Mouse (Mus musculus) gastrocnemius, postnatal 10 days (tissue): ENCODE data around the gene Sprtn. TPM values are rescaled to one million over a fixed set of nuclear protein-coding genes. Genes with fewer than 3 reads are reported as not detected.

Experiments
- DNase-seq: peaks from one replicate; pipeline ENCODE4 v3.0.0; 2021; ENCODE audit warnings: mixed read lengths
- total RNA-seq, 2 experiments: library from RNA; stranded (reverse); gene quantifications; 2 replicates each; pipeline ENCODE4 v1.2.3; 2021

The Sprtn gene
- total RNA-seq, 2 experiments from 2014 or later: 9.6 to 10.7 TPM

GRCm38 (mm10) chr8:124944406-124944805, 46.7 kb downstream of the Sprtn start:
- DNase-seq: no peak

GRCm38 (mm10) chr8:124947865-124948732, 50.4 kb downstream of the Sprtn start:
- peak; percentile 54 for DNase-seq

DNA sequence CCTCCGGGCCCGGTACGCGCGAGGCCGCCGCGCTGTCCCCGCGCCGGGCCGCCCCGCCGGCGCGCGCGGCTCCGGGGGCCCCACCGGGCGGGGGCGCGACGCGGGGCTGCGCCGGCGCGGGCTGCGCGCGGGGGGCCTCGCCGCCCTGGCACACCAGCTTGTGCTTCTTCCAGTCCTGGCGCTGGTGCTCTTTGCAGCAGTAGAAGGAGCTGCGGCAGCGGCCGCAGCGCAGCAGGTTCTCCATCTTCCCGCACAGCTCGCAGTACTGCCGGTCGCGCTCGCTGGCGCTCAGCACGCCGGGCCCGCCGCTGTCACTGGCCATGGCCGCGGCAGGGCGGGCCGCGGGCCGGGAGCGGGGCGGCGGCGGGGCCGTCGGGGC, 51.0 kb downstream of the Sprtn start:
- no peak for DNase-seq

- peak; percentile 78 for DNase-seq
Measured at GRCm38 (mm10) chr8:124949209-124950068, 51.8 kb downstream of the Sprtn start, which contains the start of gene Egln1. Gene Egln1, minus strand, starts transcription at chr8:124949324.

DNA sequence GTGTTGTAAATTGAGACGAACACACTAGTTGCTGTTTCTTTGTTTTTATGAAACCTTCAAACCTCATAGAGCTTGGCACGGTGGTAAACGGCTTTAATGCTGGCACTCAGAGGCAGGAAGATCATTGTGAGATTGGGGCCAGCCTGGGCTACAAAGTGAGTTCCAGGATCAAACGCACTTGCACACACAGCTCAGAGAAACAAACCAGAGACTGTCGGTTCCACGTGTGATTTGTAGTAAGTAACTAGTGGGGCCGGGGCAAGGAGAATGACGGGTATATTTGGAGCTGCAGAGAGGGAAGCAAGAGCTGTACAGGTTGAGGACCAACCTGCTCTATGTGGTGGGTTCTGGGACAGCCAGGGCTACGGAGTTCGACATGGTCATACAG, 52.4 kb downstream of the Sprtn start:
- DNase-seq: no peak

GRCm38 (mm10) chr8:124950865-124951264, 53.2 kb downstream of the Sprtn start:
- DNase-seq: no peak

- DNase-seq: no peak
Measured at GRCm38 (mm10) chr8:124953188-124953587, 55.5 kb downstream of the Sprtn start.

DNA sequence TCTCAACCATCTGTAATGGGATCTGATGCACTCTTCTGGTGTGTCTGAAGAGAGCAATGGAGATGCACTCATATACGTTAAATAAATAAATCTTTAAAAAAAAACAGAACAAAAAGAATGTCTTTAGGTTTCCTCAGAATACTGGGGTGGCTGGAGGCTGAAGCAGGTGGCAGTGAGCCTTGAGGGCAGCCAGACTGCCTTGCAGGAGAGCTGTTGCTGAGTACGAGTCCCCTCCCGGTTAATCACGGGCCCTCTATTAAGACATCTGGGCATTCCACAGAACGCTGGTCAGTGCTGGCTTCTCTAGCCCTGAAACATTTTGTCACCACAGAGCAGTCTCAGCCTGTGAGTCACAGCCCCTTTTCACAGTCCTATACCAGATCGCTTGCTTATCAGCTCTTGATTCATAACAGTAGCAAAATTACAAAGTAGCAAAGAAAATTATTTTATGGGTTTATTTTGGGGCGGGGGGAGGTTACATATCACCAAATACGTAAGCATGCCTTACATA, 56.9 kb downstream of the Sprtn start:
- no peak for DNase-seq

Other genes starting within 250 kb of the Sprtn start
- gene 2310022B05Rik, start 234.5 kb upstream of the Sprtn start, total RNA-seq: 10 to 100 TPM; 31.7 to 42.0 TPM
- gene Ttc13, start 175.9 kb upstream of the Sprtn start, total RNA-seq: 10 to 100 TPM; 21.4 to 28.4 TPM
- 1 to 10 TPM; 3.9 to 5.1 TPM for gene Arv1, start 175.7 kb upstream of the Sprtn start, total RNA-seq
- gene Fam89a, start 146.1 kb upstream of the Sprtn start, total RNA-seq: under 1 TPM; 0.70 to 0.94 TPM
- under 1 TPM; 0.18 to 0.23 TPM for gene Trim67, start 104.8 kb upstream of the Sprtn start, total RNA-seq
- 10 to 100 TPM; 92.7 to 98.3 TPM for gene Gnpat, start 34.9 kb upstream of the Sprtn start, total RNA-seq
- gene 2810004N23Rik, start 34.8 kb upstream of the Sprtn start, total RNA-seq: 10 to 100 TPM; 32.7 to 33.3 TPM
- gene Exoc8, start 181 bp upstream of the Sprtn start, total RNA-seq: 1 to 10 TPM; 8.0 to 8.7 TPM
- gene Egln1, start 51.4 kb downstream of the Sprtn start, total RNA-seq: 10 to 100 TPM; 60.0 to 71.9 TPM
- 10 to 100 TPM; 74.9 to 76.4 TPM for gene Tsnax, start 115.1 kb downstream of the Sprtn start, total RNA-seq
- gene Disc1, start 156.3 kb downstream of the Sprtn start, total RNA-seq: 1 to 10 TPM; 2.6 to 4.0 TPM